Mouse (Mus musculus) E14TG2a.4 (cell line): ENCODE data around the gene Mfap1b.

Experiments used
- CTCF ChIP-seq: conservative IDR thresholded peaks from 2 replicates; pipeline ENCODE4 v1.5.1; 2014; ENCODE audit warnings: low read length
- NANOG ChIP-seq: IDR thresholded peaks from 2 replicates; pipeline ENCODE4 v1.6.1; 2014; ENCODE audit warnings: borderline replicate concordance, low read length, mixed read lengths
- POU5F1 ChIP-seq: IDR thresholded peaks from 2 replicates; pipeline ENCODE4 v1.6.1; 2014; ENCODE audit warnings: low read length, borderline replicate concordance

GRCm38 (mm10) chr2:121477491-121478266 lies 3.8 kb upstream of the Mfap1b start:
- no peak for TF ChIP-seq CTCF
- no peak for TF ChIP-seq NANOG
- TF ChIP-seq POU5F1 = no peak; the same call in 1 of the 2 replicates
